Mouse (Mus musculus) layer of hippocampus, adult 9-11 months (tissue): ENCODE data around the gene AC192777.2.
"Not testable (repeated sequence)": the region's sequence is repeated elsewhere in the genome, so short reads cannot be mapped to it uniquely, and the experiment has no call there.

Source experiments
- DNase-seq: peaks from one replicate; pipeline ENCODE4 v3.0.0; 2022

AC192777.2 gene

DNA sequence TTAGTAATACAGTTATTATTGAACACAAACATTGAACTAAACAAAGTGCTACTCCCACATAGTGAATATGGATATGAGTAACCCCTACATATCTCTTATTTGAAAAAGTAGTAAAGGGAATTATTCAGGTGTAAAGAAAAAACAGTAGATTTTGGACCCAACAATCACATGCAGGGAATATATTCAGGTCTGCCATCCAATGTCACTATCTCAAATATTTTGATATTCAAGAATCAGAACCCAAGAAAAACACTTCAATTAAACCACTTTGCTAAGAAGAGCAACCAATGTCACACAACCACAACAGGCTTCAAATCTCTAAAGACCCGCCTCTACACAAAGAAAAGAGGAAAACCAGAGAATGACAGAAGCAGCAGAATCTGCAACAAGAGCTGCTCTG lies at the start of gene AC192777.2:
Gene AC192777.2 (plus strand): TSS at position 301 of the 400 bp plus-strand sequence.
- DNase-seq: not testable (repeated sequence)

DNA sequence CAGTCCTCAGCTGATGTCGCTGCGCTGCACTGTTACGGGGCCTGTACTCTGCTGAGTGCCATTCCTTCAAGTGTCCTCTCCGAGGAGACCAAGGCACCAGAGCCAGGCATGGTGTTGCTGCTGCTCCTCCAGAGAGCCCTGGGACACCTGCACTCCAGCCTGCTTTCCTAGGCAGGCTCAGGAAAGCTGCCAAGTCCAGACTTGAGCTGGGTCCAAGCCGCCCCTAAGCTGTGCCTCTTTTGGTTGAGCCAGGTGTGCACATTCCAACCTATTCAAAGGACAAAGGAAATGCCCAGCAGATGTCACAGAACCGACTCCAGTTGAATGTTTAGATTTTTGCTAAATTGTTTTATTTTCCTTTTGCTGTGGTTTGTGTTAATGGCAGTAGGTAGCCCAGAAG lies 20.9 kb downstream of the AC192777.2 start:
- DNase-seq: not testable (repeated sequence)

DNA sequence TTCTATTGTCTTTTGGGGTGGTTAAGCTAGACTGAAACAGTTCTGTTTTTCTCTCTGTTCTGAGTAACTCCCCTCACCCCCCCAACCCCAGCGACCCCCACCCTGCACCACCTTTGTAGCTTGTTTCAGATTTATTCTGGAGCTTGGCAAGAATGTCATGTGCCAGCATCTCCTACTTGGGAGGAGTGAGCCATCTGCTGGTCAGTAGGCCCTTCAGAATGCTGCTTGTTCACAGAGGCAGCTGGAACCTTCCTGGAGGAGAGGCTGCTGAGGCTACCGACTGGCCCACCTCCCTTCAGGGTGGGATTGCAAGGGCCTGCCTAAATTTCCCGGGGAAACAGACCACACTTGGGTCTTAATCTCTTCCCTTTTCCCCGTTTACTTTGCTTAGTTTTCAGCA lies 21.6 kb downstream of the AC192777.2 start:
- DNase-seq: not testable (repeated sequence)
